Mouse (Mus musculus): ENCODE data around the gene Apbb1. TPM values are rescaled to one million over a fixed set of nuclear protein-coding genes. Genes with fewer than 3 reads are reported as not detected.

Apbb1 gene
- total RNA-seq (2021), result 10 to 100 TPM; 14.3 to 15.7 TPM
- long read RNA-seq, experiment 1, transcript Apbb1-214 (14 exons, 2,878 nt), result major isoform, 11 of 41 reads
- long read RNA-seq, experiment 1, partial matches to known transcripts, result 4 of 41 reads
- long read RNA-seq, experiment 1, other reads (novel, unspliced or antisense), result 24 of 41 reads
- long read RNA-seq, experiment 2, transcript Apbb1-214 (14 exons, 2,878 nt), result major isoform, 10 of 31 reads
- long read RNA-seq, experiment 2, partial matches to known transcripts, result 2 of 31 reads
- long read RNA-seq, experiment 2, other reads (novel, unspliced or antisense), result 18 of 31 reads

- DNase-seq (ENCODE audit: low spot score in 2 of 2), result peak; percentile 66 to 68
Measured at GRCm38 (mm10) chr7:105581094-105581703, at the start of gene Apbb1. Gene Apbb1, minus strand, starts transcription at chr7:105581653.

GRCm38 (mm10) chr7:105628633-105629032, 47.2 kb upstream of the Apbb1 start:
- DNase-seq (ENCODE audit: low spot score in 2 of 2), result no peak

- DNase-seq (ENCODE audit: low spot score in 2 of 2), result no peak
Measured at GRCm38 (mm10) chr7:105625397-105625796, 43.9 kb upstream of the Apbb1 start.

GRCm38 (mm10) chr7:105621646-105622292, 40.3 kb upstream of the Apbb1 start:
- no peak for DNase-seq (ENCODE audit: low spot score in 2 of 2)

GRCm38 (mm10) chr7:105621053-105621452, 39.6 kb upstream of the Apbb1 start:
- no peak for DNase-seq (ENCODE audit: low spot score in 2 of 2)

GRCm38 (mm10) chr7:105619701-105620100, 38.2 kb upstream of the Apbb1 start:
- no peak for DNase-seq (ENCODE audit: low spot score in 2 of 2)

GRCm38 (mm10) chr7:105617810-105618209, 36.4 kb upstream of the Apbb1 start:
- DNase-seq (ENCODE audit: low spot score in 2 of 2), result no peak

- no peak for DNase-seq (ENCODE audit: low spot score in 2 of 2)
Measured at GRCm38 (mm10) chr7:105616561-105616960, 35.1 kb upstream of the Apbb1 start.

GRCm38 (mm10) chr7:105615720-105616119, 34.3 kb upstream of the Apbb1 start:
- no peak for DNase-seq (ENCODE audit: low spot score in 2 of 2)

GRCm38 (mm10) chr7:105614400-105614799, 32.9 kb upstream of the Apbb1 start:
- no peak for DNase-seq (ENCODE audit: low spot score in 2 of 2)

GRCm38 (mm10) chr7:105611767-105612166, 30.3 kb upstream of the Apbb1 start:
- no peak for DNase-seq (ENCODE audit: low spot score in 2 of 2)

- no peak for DNase-seq (ENCODE audit: low spot score in 2 of 2)
Measured at GRCm38 (mm10) chr7:105608467-105608866, 27.0 kb upstream of the Apbb1 start.

GRCm38 (mm10) chr7:105602860-105603623, 21.6 kb upstream of the Apbb1 start:
- DNase-seq (ENCODE audit: low spot score in 2 of 2), result peak; percentile 62

GRCm38 (mm10) chr7:105590097-105590496, 8.6 kb upstream of the Apbb1 start:
- no peak for DNase-seq (ENCODE audit: low spot score in 2 of 2)

- no peak for DNase-seq (ENCODE audit: low spot score in 2 of 2)
Measured at GRCm38 (mm10) chr7:105588325-105588912, 7.0 kb upstream of the Apbb1 start.

- DNase-seq (ENCODE audit: low spot score in 2 of 2), result no peak
Measured at GRCm38 (mm10) chr7:105581959-105582358, 506 bp upstream of the Apbb1 start.

GRCm38 (mm10) chr7:105580627-105581089, 795 bp downstream of the Apbb1 start:
- DNase-seq (ENCODE audit: low spot score in 2 of 2), result peak in 1 of 2 experiments; percentile 31

- no peak for DNase-seq (ENCODE audit: low spot score in 2 of 2)
Measured at GRCm38 (mm10) chr7:105578481-105578880, 3.0 kb downstream of the Apbb1 start.

- no peak for DNase-seq (ENCODE audit: low spot score in 2 of 2)
Measured at GRCm38 (mm10) chr7:105577377-105577871, 4.0 kb downstream of the Apbb1 start.

GRCm38 (mm10) chr7:105576166-105576748, 5.2 kb downstream of the Apbb1 start:
- no peak for DNase-seq (ENCODE audit: low spot score in 2 of 2)
